Mouse (Mus musculus) embryonic fibroblast, embryonic 13.5 days (primary cell): ENCODE measurements at regions not wholly inside any gene's neighbourhood (a gene's known extent, or its start where the extent isn't known, plus 50 kb on each side); places are given as distances from the start of the nearest gene placed in this dataset.

Experiments
- CTCF ChIP-seq: IDR thresholded peaks from 2 replicates; pipeline ENCODE4 v1.5.1; 2011; ENCODE audit warnings: mild to moderate bottlenecking, control low read depth, low read length, moderate library complexity, borderline replicate concordance; ENCODE audit not compliant: insufficient read depth
- POLR2A ChIP-seq: IDR thresholded peaks from 2 replicates; pipeline ENCODE4 v1.6.1; 2011; ENCODE audit warnings: low read depth, mild to moderate bottlenecking, control low read depth, low read length, moderate library complexity

DNA sequence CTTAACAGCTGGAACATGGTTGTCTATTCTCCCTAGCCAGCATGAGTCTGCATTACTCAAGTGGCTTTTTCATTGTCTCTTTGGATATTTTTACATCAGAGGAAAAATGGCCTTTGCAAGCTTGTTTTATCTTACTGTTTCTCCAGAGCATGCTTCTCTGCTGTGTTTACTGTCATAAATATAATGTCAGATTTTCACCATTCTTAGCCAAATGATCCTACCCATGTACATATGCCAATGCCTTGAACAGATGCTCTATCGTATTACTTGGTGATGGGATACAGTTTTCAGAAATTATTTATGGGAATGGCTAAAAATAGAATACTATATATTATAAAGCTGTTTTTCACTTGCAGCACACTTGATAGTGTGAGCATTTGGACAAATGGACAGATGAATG is 625.9 kb downstream of the Sqor start:
- TF ChIP-seq POLR2A (no peak), CTCF (no peak)
